Mouse (Mus musculus) neutrophil, adult 5-6 weeks (primary cell): ENCODE data around the gene Rhd. TPM values are rescaled to one million over a fixed set of nuclear protein-coding genes. Genes with fewer than 3 reads are reported as not detected.

ENCODE experiments used
- ATAC-seq: fragments of 151-379, 151-347 bp; 2 replicates; pipeline ENCODE4 v1.8.0; 2017; ENCODE audit warnings: mild to moderate bottlenecking, moderate TSS enrichment; ENCODE audit not compliant: insufficient number of reproducible peaks, poor library complexity, low FRiP score, severe bottlenecking; ENCODE audit errors: extremely low read depth
- total RNA-seq: library from RNA; stranded (forward); fragments of 200-1000 nt; gene quantifications from 2 replicates; pipeline ENCODE4 v1.2.3, GENCODE M21; 2017

Gene Rhd
- total RNA-seq, 1 experiment from 2014 or later = not detected

DNA sequence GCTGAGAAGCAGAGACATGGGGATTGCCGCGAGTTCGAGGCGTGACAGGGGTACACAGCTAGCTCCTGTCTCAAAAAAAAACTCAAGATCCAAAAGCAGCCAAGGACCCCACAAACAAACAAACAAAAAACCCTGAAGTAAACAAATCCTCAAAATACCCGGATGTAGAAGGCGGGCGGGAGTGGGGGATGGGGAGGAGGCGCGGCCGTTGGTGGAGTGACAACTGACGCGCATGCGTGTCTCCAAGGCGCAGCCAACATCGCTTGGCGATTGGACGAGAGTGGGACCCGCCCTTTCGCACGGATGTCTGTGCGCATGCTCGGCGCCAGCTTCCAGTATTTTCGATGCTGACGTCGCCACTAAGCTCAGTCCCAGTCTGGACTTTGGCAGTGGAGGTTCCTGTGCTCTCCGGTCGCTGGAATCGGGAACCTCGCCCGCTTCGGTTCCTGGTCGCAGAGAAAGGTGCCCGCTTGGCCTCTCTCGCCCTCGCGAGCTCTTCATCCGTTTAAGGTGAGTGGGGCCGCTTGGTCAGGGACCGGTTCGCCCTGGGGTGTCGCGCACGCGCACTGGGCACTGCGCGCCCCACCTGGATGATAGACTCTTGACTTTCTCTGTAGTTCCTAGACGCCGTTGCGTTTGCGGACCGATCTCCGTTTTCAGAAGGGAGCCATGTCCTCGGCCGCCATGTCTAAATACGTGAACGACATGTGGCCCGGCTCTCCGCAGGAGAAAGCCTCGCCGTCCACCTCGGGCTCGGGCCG lies 59.1 kb downstream of the Rhd start, which contains the start of gene Rsrp1:
Rsrp1 (plus strand) TSS at position 335 of the 761 bp plus-strand sequence.
- peak; percentile 81 for ATAC-seq

DNA sequence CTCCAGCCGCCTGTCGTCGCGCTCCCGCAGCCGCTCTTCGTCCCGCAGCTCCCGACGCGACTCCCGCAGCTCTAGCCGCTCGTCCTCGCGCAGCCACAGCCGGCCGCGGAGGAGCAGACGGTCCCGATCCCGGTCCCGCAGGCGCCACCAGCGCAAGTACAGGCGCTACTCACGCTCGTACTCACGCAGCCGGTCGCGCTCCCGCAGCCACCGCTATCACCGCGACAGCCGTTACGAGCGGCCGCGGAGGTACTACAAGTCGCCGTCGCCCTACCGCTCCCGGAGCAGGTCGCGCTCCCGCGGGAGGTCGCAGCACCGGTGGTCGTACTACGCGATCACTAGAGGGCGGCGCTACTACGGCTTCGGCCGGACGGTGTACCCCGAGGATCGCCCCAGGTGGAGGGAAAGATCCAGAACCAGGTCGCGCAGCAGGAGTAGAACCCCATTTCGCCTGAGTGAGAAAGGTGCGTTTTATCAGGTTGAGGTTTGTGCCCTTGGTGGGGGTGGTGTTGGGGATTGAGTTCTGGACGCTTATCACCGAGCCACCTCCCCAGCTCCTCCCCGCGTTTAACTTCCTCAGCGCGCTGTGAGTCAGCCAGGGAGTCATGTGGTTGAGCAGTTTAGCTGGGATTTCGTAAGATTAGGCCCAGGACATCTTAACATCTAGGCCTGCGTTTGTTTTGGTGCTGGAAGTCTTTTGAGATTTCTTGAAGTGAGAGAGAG lies 59.8 kb downstream of the Rhd start:
- ATAC-seq = peak; percentile 64

DNA sequence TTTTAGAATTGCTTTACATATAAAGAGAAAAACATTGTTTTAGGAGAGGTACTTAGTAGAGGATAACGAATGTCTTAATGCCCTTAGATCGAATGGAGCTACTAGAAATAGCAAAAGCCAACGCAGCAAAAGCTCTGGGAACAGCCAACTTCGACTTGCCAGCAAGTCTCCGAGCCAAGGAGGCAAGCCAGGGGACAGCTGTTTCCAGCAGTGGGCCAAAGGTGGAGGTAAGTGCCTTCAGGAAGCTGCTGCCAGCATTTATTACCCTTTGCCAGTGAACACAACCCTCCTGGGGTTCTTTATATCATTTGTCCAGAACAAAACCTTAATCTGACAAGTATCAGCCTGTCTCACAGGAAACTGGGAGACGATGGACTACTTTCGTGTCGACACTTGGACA lies 60.9 kb downstream of the Rhd start:
- no peak for ATAC-seq

DNA sequence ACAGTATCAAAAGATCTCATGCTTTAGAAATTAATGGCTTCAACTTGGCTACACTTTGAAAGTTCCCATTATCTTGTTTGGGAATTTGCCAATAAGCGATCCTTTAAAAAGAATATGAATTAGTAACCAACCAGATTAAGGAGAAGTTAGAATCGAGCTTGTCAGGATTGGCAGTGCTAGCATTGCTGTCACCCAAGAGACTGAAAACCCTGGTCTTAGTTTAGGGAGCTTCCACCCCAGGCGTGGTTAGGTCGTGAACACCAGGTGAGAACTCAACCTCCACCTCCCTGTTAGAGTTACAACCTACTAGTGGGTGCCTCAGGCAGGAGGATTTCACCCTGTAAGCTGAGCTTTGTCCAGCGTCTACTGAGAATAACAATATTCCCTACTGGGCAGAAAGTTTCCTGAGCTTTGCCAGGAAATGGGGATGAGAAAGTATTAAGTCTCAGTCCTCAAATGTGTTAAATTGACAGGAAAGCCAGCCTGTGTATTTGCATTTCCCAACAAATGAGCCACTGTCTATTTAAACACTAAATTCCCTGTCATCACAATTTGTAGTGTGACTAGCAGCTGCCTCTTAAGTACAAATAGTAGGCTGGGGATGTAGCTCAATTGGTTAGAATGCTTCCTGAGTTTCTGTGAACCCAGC lies 63.6 kb downstream of the Rhd start:
- no peak for ATAC-seq

DNA sequence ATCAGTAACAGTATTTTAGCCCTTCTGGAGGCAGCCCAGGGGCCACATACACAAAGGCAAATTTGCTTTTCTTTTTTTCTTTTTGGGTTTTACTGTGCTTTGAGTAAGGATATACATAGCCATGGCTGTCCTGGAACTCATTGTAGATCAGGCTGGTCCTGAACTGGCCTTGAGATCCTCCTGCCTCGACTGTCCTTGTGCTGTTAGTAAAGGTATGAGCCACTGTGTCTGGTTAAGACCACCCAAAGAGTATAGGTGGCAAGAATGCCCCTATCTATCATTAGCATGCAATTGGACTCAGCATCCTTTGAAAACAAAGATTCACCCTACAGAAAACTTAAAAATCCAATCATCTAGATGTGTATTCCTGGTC lies 64.1 kb downstream of the Rhd start:
- ATAC-seq = no peak

DNA sequence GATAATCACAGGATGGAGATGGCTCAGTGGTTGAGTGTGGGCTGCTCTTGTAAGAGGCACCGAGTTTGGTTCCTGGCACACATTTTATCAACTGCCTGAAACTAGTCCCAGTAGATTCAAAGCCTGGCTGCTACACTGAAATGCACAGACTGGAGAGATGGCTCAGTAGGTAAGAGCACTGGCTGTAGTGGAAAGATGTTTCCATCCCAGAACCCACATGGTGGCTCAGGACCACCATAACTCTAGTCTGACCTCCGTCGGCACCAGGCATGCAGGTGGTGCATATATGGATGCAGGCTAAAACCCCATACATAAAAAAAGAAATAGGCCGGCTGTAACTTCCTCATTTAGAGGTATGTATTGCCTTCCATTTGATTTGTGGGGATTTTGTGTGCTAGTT lies 65.2 kb downstream of the Rhd start:
- ATAC-seq = 0 out of 2 replicates have a peak, but pooled peaks have one; percentile 5

DNA sequence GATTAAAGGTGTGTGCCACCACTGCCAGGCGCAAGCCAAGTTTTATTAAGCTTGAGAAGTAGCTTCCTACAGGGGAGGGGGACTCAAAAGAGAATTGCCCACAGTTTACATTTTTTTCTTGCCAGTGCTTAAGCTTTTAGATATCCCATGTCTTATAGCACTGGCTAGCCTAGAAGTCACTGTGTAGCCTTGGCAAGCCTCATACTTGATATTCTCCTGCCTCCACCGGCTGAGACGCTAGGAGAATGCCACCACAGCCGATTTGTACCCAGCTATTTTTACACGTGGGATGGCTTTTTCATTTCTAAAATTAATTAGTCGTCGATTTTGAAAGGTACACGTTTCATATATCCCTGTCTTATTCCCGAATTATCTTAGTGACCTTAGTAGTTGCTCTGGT lies 65.9 kb downstream of the Rhd start:
- ATAC-seq = no peak

DNA sequence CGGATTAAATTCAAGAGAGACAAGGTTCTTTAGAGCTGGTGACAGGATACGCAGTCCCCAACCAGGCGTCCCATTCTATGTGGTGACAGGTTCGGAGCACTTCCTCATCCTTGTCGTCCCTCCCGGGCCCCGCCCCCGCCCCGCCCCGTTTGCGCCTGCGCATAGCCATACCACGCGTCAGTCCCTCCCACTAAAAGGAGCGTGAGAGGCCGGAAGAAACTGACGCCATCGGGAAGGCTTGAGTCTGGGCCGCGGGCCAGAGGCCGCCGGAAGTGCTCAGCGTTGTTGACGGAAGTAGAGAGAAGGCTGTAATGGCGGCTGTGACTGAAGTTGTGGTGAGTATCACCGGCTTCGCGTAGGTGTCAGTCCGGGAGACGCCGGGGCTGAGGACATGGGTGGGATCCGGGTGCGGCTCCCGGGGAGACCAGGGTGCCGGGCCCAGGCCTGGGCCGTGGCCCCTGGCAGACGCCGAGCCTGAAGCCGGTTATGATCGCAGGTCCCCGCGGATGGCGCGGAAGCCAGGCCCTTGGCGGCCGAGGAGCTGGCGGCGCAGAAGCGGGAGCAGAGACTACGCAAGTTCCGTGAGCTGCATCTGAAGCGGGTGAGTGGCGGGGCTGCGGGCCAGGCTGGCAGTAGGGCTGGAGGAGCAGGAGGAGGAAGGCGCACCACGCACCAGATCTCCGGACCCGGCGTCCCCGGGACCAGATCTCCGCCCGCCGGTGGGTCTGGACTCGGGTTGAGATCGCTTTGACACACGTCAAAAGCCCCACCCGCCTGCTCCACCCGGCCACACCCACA lies 66.5 kb downstream of the Rhd start, which contains the start of gene Syf2:
Syf2 (plus strand) TSS at position 215 of the 798 bp plus-strand sequence.
- peak; percentile 87 for ATAC-seq

DNA sequence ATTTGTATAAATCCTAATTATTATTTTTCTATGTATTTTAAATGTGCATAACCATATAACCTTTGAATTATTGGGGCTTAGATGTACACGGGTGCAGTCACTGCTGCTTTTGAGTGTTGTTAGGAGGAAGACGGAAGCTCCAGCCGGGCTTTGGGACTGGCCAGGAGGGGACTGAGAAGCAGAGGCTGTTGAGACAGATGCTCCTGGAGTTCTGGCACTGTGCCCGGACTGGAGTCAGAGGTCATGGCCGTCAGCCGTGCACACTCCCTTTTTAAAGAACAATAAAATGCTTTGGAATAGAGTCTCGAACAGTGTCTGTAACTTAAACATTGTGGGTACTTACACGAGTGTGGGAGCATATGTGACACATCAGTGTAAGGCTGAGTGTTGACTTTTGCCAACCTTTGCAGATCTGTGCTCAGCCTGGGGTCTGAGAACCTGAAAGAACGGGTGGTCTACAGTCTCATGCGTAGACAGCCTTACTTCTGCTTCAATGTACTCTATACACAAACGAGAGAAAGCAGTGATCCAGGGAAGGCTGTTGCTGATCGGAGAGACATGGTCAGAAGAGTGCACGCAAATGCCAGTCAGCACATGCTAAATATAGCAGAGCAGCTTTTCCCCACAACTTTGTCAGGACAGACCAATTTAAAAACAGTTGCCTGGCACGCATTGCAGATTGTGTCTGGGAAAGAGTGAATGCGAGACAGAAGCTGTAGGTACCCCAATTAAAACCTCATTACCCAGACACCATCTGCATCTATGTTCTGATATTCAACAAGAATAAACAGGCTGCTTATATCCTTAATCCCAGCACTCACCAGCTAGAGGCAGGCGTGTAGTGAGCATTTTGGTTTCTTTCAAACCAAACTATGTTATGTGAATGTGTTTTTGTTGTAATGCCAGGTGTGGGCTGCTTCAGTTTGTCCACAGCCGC lies 73.2 kb downstream of the Rhd start:
- ATAC-seq = no peak

DNA sequence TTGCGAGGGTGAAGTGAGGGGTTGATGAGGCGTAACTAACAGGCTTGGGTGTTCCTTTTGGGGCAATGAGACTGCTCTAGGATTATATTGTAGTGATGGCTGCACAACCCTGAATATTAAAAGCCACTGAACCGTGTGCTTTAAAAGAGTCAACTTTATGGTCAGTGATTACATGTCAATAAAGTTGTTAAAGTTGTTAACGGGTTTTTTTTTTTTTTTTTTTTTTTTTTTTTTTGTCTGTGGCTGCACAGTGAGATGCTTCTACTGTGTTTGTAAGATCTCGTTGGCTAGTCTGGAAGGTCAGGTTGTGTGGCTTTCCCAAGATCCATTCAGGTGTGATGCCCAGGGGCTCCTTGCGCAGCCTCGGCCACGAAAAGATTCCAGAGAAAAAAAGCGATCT lies 75.6 kb downstream of the Rhd start:
- no peak for ATAC-seq

DNA sequence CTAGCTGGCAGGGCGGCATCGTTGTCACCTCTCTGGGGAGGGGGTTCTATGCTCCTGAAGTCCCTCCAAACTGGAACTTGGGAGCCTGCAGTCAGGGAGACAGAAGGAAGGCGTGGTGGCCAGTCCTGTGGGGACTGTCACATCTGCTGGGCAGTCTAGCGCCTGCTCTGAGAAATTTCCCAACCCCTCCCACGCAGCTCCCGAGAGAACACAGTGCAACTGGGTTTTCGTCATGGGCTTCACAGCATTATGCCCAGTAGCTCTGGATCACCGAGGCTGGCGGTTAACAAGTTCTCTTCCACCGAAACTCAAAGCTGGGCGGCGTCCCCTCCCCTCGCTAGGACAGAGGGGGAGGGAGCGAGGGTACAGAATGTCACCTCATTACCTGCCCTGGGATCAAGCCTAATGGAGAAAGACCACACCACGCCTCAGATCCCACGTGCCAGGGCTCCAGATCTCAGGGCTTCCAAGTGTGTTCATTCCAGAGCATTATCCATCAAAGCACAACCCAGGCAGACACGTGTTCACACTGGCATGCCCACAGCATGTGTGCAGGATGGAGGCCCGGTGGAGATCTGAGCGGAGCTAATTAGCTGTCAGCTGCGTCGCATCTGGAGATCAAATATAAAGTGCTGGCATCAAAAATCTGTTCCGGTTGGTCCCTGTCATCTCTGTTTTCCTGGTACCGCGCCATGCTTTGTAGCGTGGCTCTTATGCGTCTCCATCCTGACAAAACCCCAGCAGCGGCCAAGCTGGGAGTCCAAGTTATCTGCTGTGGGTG lies 79.6 kb downstream of the Rhd start:
- no peak for ATAC-seq

Other genes starting within 250 kb of the Rhd start
- gene Man1c1, start 160.2 kb upstream of the Rhd start, total RNA-seq = 2.0 and 2.2 TPM in 2 replicates
- gene Ldlrap1, start 96.5 kb upstream of the Rhd start, total RNA-seq = 25.7 and 27.0 TPM in 2 replicates
- 36.6 and 42.2 TPM in 2 replicates for gene Maco1, start 11.2 kb upstream of the Rhd start, total RNA-seq
- gene Tmem50a, start 50.5 kb downstream of the Rhd start, total RNA-seq = 292 TPM in 2 replicates
- gene Rsrp1, start 59.1 kb downstream of the Rhd start, total RNA-seq = 622 and 656 TPM in 2 replicates
- 473 and 479 TPM in 2 replicates for gene Syf2, start 66.4 kb downstream of the Rhd start, total RNA-seq